Mouse (Mus musculus): ENCODE measurements around the gene Pfn4. TPM values are rescaled to one million over a fixed set of nuclear protein-coding genes. Genes with fewer than 3 reads are reported as not detected.

Gene Pfn4
- polyA plus RNA-seq, 1 experiment from 2014 or later: 2.8 TPM

- Histone ChIP-seq H3K36me3 (ENCODE audit: control insufficient read depth, insufficient read depth, low read length) (no peaks in the 10 kb centered on the region), H3K9ac (replicated peaks; ENCODE audit: low read depth, low read length) (no peak overlapping the region), H3K4me3 (ENCODE audit: low read depth, low read length) (no peak overlapping the region), H3K4me1 (ENCODE audit: control insufficient read depth, insufficient read depth, low read length) (no peaks in the 10 kb centered on the region), H3K27ac (ENCODE audit: low read length) (no peak overlapping the region), H3K4me2 (replicated peaks; ENCODE audit: low read depth, low read length) (no peak overlapping the region), H3K27me3 (ENCODE audit: control insufficient read depth, insufficient read depth, low read length) (no peaks in the 10 kb centered on the region), H3K9me3 (ENCODE audit: control insufficient read depth, low read depth, low read length) (peaks cover 4% of the 10 kb centered on the region; the same call in 1 of the 2 replicates)
- ATAC-seq (ENCODE audit: insufficient number of reproducible peaks, insufficient read depth, low FRiP score, low read depth): no peak
- WGBS: 28% methylated on average over 3 of the region's 3 CpGs
Observed at GRCm38 (mm10) chr12:4811705-4812104, 42.9 kb downstream of the Pfn4 start.

DNA sequence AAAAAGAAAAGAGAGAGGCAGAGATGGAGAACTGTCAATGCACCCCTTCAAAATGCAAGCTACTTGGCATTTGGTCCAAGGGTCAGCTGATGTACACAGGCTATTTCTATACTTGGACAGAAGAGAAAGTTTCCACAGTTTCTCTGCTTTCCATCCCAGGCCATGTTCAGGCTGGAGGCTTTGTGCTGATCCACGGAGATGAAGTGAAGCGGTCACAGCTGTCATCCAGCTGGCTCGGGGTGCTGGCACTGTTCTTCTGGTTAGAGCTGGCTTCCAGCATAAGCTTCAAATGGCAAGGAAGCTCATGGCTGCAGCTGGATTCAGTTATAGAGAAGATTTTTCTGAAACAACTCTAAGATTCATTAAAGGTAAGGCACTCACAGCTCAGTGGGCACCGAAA, 44.8 kb downstream of the Pfn4 start:
- peaks cover 3% of the 10 kb centered on the region; the same call in 1 of the 2 replicates for H3K4me1 ChIP-seq (ENCODE audit: control insufficient read depth, insufficient read depth, low read length)
- ATAC-seq (ENCODE audit: insufficient number of reproducible peaks, insufficient read depth, low FRiP score, low read depth): no peak
- no peaks in the 10 kb centered on the region for H3K36me3 ChIP-seq (ENCODE audit: control insufficient read depth, insufficient read depth, low read length)
- no peaks in the 10 kb centered on the region for H3K27me3 ChIP-seq (ENCODE audit: control insufficient read depth, insufficient read depth, low read length)
- H3K9me3 ChIP-seq (ENCODE audit: control insufficient read depth, low read depth, low read length): peaks cover 4% of the 10 kb centered on the region; the same call in 1 of the 2 replicates
- no peak overlapping the region for H3K4me2 ChIP-seq (replicated peaks; ENCODE audit: low read depth, low read length)
- H3K9ac ChIP-seq (replicated peaks; ENCODE audit: low read depth, low read length): no peak overlapping the region
- no peak overlapping the region for H3K4me3 ChIP-seq (ENCODE audit: low read depth, low read length)
- 84% methylated on average over 4 of the region's 4 CpGs for WGBS
- no peak overlapping the region for H3K27ac ChIP-seq (ENCODE audit: low read length)

- Histone ChIP-seq H3K9ac (replicated peaks; ENCODE audit: low read depth, low read length) (peak overlapping the region; percentile 63), H3K4me3 (ENCODE audit: low read depth, low read length) (peak overlapping the region; percentile 87), H3K27ac (ENCODE audit: low read length) (peak overlapping the region; percentile 88), H3K9me3 (ENCODE audit: control insufficient read depth, low read depth, low read length) (no peaks in the 10 kb centered on the region), H3K36me3 (ENCODE audit: control insufficient read depth, insufficient read depth, low read length) (peaks cover 11% of the 10 kb centered on the region), H3K4me2 (replicated peaks; ENCODE audit: low read depth, low read length) (peak overlapping the region; percentile 68), H3K27me3 (ENCODE audit: control insufficient read depth, insufficient read depth, low read length) (no peaks in the 10 kb centered on the region), H3K4me1 (ENCODE audit: control insufficient read depth, insufficient read depth, low read length) (peaks cover 4% of the 10 kb centered on the region; the same call in 1 of the 2 replicates)
- 8% methylated on average over 24 of the region's 24 CpGs for WGBS
- no peak; the same call in 1 of the 2 replicates for ATAC-seq (ENCODE audit: insufficient number of reproducible peaks, insufficient read depth, low FRiP score, low read depth)
Observed at GRCm38 (mm10) chr12:4816680-4817360, 48.0 kb downstream of the Pfn4 start.

- WGBS: under 1% methylated on average over 49 of the region's 49 CpGs
- Histone ChIP-seq H3K36me3 (ENCODE audit: control insufficient read depth, insufficient read depth, low read length) (peaks cover 17% of the 10 kb centered on the region), H3K9ac (replicated peaks; ENCODE audit: low read depth, low read length) (peak within 1 kb of the TSS; percentile 63), H3K4me2 (replicated peaks; ENCODE audit: low read depth, low read length) (peak within 1 kb of the TSS; percentile 68), H3K27ac (ENCODE audit: low read length) (peak within 1 kb of the TSS; percentile 88), H3K9me3 (ENCODE audit: control insufficient read depth, low read depth, low read length) (no peaks in the 10 kb centered on the region), H3K27me3 (ENCODE audit: control insufficient read depth, insufficient read depth, low read length) (no peaks in the 10 kb centered on the region), H3K4me3 (ENCODE audit: low read depth, low read length) (peak within 1 kb of the TSS; percentile 87), H3K4me1 (ENCODE audit: control insufficient read depth, insufficient read depth, low read length) (peaks cover 4% of the 10 kb centered on the region; the same call in 1 of the 2 replicates)
- ATAC-seq (ENCODE audit: insufficient number of reproducible peaks, insufficient read depth, low FRiP score, low read depth): peak; percentile 97
Observed at GRCm38 (mm10) chr12:4817361-4818101, 48.7 kb downstream of the Pfn4 start, which contains the start of gene Sf3b6. Gene Sf3b6, plus strand, starts transcription at chr12:4817544.

DNA sequence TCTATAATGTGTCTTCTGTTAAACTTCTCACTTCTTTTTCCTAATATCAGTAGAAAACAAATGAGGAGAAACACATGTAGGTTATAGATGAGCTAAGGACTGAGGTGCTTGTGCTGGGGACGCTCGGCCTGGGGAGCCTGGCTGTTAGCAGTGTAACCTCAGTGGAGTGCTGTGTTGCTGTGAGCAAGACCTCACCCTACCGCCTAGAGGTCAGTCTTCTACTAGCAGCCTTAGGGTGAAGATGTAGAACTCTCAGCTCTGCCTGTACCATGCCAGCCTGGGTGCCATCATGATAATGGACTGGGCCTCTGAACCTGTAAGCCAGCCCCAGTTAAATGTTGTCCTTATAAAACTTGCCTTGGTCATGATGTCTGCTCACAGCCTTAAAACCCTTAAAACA, 58.4 kb downstream of the Pfn4 start:
- Histone ChIP-seq H3K27ac (ENCODE audit: low read length) (no peak overlapping the region), H3K27me3 (ENCODE audit: control insufficient read depth, insufficient read depth, low read length) (no peaks in the 10 kb centered on the region), H3K4me1 (ENCODE audit: control insufficient read depth, insufficient read depth, low read length) (no peaks in the 10 kb centered on the region), H3K4me3 (ENCODE audit: low read depth, low read length) (no peak overlapping the region), H3K9ac (replicated peaks; ENCODE audit: low read depth, low read length) (no peak overlapping the region), H3K4me2 (replicated peaks; ENCODE audit: low read depth, low read length) (no peak overlapping the region), H3K9me3 (ENCODE audit: control insufficient read depth, low read depth, low read length) (no peaks in the 10 kb centered on the region), H3K36me3 (ENCODE audit: control insufficient read depth, insufficient read depth, low read length) (peaks cover 27% of the 10 kb centered on the region)
- no peak for ATAC-seq (ENCODE audit: insufficient number of reproducible peaks, insufficient read depth, low FRiP score, low read depth)
- 74% methylated on average over 3 of the region's 3 CpGs for WGBS

Other genes starting within 250 kb of the Pfn4 start
- 43.4 and 47.1 TPM in 2 replicates for gene Itsn2, start 176.4 kb upstream of the Pfn4 start, polyA plus RNA-seq (2014; fragmentation: Nextera tagmentation; extraction: Ambion mirVana)
- gene Gm3625, start 176.1 kb upstream of the Pfn4 start, polyA plus RNA-seq (2014; fragmentation: Nextera tagmentation; extraction: Ambion mirVana): not detected in 2 replicates
- 1.1 and 1.3 TPM in 2 replicates for gene Fam228a, start 30.6 kb upstream of the Pfn4 start, polyA plus RNA-seq (2014; fragmentation: Nextera tagmentation; extraction: Ambion mirVana)
- gene Fam228b, start 245 bp downstream of the Pfn4 start, polyA plus RNA-seq (2014; fragmentation: Nextera tagmentation; extraction: Ambion mirVana): 3.2 and 4.1 TPM in 2 replicates
- gene Sf3b6, start 48.5 kb downstream of the Pfn4 start, polyA plus RNA-seq (2014; fragmentation: Nextera tagmentation; extraction: Ambion mirVana): 309 and 321 TPM in 2 replicates
- 10.3 and 17.4 TPM in 2 replicates for gene Fkbp1b, start 72.6 kb downstream of the Pfn4 start, polyA plus RNA-seq (2014; fragmentation: Nextera tagmentation; extraction: Ambion mirVana)
- gene Wdcp, start 74.3 kb downstream of the Pfn4 start, polyA plus RNA-seq (2014; fragmentation: Nextera tagmentation; extraction: Ambion mirVana): 15.2 and 17.8 TPM in 2 replicates
- 0.80 and 1.4 TPM in 2 replicates for gene Mfsd2b, start 105.3 kb downstream of the Pfn4 start, polyA plus RNA-seq (2014; fragmentation: Nextera tagmentation; extraction: Ambion mirVana)
- 20.6 and 26.2 TPM in 2 replicates for gene Ubxn2a, start 138.7 kb downstream of the Pfn4 start, polyA plus RNA-seq (2014; fragmentation: Nextera tagmentation; extraction: Ambion mirVana)
- 20.4 TPM in 2 replicates for gene Atad2b, start 148.3 kb downstream of the Pfn4 start, polyA plus RNA-seq (2014; fragmentation: Nextera tagmentation; extraction: Ambion mirVana)